Mouse (Mus musculus) megakaryocyte, embryonic 14.5 days (primary cell): ENCODE results near the gene Rab20.

Experiments
- FLI1 ChIP-seq: IDR thresholded peaks from 2 replicates; pipeline ENCODE4 v1.6.1; 2012; ENCODE audit warnings: low read length, inconsistent platforms, mixed read lengths
- GATA1 ChIP-seq: IDR thresholded peaks from 3 replicates; pipeline ENCODE4 v1.6.1; 2012; ENCODE audit warnings: mixed read lengths, low read length, inconsistent platforms, borderline replicate concordance

- TF ChIP-seq GATA1 (no peak), FLI1 (no peak)
Measured at GRCm38 (mm10) chr8:11419645-11420044, 58.9 kb downstream of the Rab20 start.
